Mouse (Mus musculus) lung, embryonic 15.5 days (tissue): ENCODE results near the gene Gabpb2. TPM values are rescaled to one million over a fixed set of nuclear protein-coding genes. Genes with fewer than 3 reads are reported as not detected.

Experiments used
- ATAC-seq: fragments of 200-750 bp; cut with Nextera tagmentation; 2 replicates; pipeline ENCODE4 v1.8.0; 2017; ENCODE audit warnings: moderate number of reproducible peaks, borderline replicate concordance; ENCODE audit not compliant: low FRiP score, low TSS enrichment; ENCODE audit errors: extremely low read depth
- H3K27ac ChIP-seq: fragments of 300-500 bp; sonication (generic); 2 replicates; pipeline ENCODE4 v1.5.1; 2015; ENCODE audit warnings: moderate library complexity, mild to moderate bottlenecking, inconsistent platforms
- H3K27me3 ChIP-seq: fragments of 300-500 bp; sonication (generic); 2 replicates; pipeline ENCODE4 v1.6.1; 2015; ENCODE audit warnings: inconsistent platforms
- H3K36me3 ChIP-seq: fragments of 300-500 bp; sonication (generic); 2 replicates; pipeline ENCODE4 v1.6.1; 2015; ENCODE audit warnings: inconsistent platforms
- H3K4me1 ChIP-seq: fragments of 300-500 bp; sonication (generic); 2 replicates; pipeline ENCODE4 v1.6.1; 2015; ENCODE audit warnings: inconsistent platforms
- H3K4me2 ChIP-seq: fragments of 300-500 bp; sonication (generic); 2 replicates; pipeline ENCODE4 v1.6.1; 2015; ENCODE audit warnings: inconsistent platforms, mild to moderate bottlenecking, moderate library complexity
- H3K4me3 ChIP-seq: fragments of 300-500 bp; sonication (generic); 2 replicates; pipeline ENCODE4 v1.5.1; 2015; ENCODE audit warnings: mild to moderate bottlenecking, inconsistent platforms
- H3K9ac ChIP-seq: fragments of 300-500 bp; sonication (generic); 2 replicates; pipeline ENCODE4 v1.6.1; 2015; ENCODE audit warnings: inconsistent platforms
- H3K9me3 ChIP-seq: fragments of 300-500 bp; sonication (generic); 2 replicates; pipeline ENCODE4 v1.6.1; 2016; ENCODE audit warnings: inconsistent platforms
- WGBS: fragments of 180-500 bp; shearing (Covaris S2); methylation state at CpG from one replicate; pipeline ENCODE4 v1.1.7; 2015; 5-methylcytosine and 5-hydroxymethylcytosine counted together
- polyA plus RNA-seq: library from polyadenylated mRNA; unstranded; fragments of >200 nt; fragmentation: Nextera tagmentation; extraction: Ambion mirVana; gene quantifications from 2 replicates; pipeline ENCODE4 v1.2.1, GENCODE M21; 2015

The Gabpb2 gene
- 9.9 and 11.2 TPM in 2 replicates for polyA plus RNA-seq

DNA sequence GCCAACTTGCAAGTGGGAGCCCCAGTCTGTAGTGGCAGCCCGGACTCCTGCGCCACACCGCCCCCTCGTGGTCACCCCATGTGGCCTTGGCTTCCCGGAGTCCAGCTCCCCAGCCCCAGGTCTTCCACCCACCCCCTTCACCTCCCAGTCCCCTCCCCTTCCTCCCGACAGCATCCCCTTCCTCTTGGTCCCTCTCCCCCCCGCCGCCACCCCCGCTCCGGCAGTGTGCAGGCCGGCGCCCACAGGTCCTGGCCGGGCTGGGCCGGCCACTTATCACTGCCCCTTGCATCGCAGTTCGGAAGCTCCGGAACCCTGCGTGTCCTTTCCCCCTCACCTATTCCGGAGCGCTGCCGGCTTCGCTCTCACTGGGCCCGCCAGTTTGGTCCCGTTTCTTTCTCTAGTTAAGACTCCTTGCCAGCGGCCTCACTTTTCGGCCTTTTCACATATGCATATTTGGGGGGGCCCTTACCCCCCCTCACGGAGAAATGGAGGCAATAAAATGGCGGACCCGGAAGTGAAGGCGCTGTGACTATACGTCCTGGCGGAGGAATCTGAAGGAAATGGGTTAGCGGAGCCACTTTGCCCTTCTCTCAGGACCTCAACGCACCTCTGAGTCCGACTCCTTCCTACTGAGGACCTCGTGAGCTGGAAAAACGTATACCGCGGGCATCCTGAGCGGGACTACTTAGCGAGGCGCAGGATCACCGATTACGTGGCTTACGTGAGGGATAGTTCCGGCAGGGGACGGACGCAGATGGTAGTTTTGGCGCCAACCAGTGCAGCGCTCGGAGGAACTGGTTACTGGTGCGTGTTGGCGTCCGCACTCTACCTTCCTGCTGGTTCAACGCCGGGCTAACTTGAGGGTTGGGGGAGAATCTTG lies at the start of gene Gabpb2:
TSS of gene Gabpb2 (minus strand) at position 662 of the 880 bp plus-strand sequence.
- peaks cover 30% of the 10 kb centered on the region for H3K36me3 ChIP-seq
- under 1% methylated on average over 56 of the region's 56 CpGs for WGBS
- ATAC-seq, result peak; percentile 94
- peak within 1 kb of the TSS; percentile 98 for H3K27ac ChIP-seq
- peak within 1 kb of the TSS; percentile 63 for H3K4me2 ChIP-seq
- no peaks in the 10 kb centered on the region for H3K27me3 ChIP-seq
- peak within 1 kb of the TSS; percentile 73 for H3K9ac ChIP-seq
- peak within 1 kb of the TSS; percentile 63 for H3K4me3 ChIP-seq
- H3K4me1 ChIP-seq, result peaks cover 16% of the 10 kb centered on the region
- no peaks in the 10 kb centered on the region for H3K9me3 ChIP-seq

DNA sequence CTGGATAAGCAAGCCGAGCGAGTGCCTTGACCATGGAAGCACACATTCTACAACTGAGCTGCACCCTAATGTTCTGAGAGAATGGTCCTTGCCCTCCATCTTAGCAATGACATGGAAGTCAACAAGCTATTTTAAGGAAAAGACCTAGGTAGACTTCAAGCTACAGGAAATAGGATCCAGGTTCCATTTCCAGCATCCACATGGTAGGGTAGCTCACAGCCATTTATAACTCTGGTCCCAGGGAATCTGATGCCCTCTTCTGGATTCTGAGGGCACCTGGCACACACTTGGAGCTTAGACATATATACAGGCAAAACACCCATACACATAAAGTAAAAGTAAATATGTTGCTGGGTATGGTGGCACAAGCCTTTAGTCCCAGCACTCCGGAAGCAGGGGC lies 48.3 kb upstream of the Gabpb2 start:
- Histone ChIP-seq H3K27me3 (no peaks in the 10 kb centered on the region), H3K4me2 (no peak overlapping the region), H3K27ac (no peak overlapping the region), H3K4me3 (no peak overlapping the region), H3K36me3 (peaks cover 42% of the 10 kb centered on the region), H3K9ac (no peak overlapping the region), H3K9me3 (no peaks in the 10 kb centered on the region), H3K4me1 (no peaks in the 10 kb centered on the region)
- WGBS, result 91% methylated on average over 3 of the region's 3 CpGs
- no peak for ATAC-seq

DNA sequence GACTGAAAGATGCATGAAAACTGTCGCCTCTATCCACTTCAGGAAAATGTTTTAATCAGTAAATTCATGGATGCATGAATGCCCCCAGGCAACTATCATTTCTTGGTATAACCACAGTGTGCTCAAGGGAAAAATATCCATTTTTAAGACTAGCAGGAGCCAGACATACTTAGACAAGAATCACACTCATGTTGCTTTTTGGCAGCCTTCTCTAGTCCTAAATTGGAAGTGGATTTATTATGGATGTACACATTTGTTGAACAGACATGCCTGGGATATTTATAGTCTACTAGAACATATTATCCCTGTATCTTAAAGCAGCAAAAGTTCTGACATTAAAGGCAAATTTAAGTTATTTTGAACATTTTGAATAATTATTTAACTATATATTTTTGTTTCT lies 47.0 kb upstream of the Gabpb2 start:
- Histone ChIP-seq H3K27me3 (no peaks in the 10 kb centered on the region), H3K4me3 (no peak overlapping the region), H3K27ac (no peak overlapping the region), H3K36me3 (peaks cover 50% of the 10 kb centered on the region), H3K9ac (no peak overlapping the region), H3K4me2 (no peak overlapping the region), H3K4me1 (no peaks in the 10 kb centered on the region), H3K9me3 (no peaks in the 10 kb centered on the region)
- 83% methylated on average over 1 of the region's 1 CpGs for WGBS
- ATAC-seq, result no peak

DNA sequence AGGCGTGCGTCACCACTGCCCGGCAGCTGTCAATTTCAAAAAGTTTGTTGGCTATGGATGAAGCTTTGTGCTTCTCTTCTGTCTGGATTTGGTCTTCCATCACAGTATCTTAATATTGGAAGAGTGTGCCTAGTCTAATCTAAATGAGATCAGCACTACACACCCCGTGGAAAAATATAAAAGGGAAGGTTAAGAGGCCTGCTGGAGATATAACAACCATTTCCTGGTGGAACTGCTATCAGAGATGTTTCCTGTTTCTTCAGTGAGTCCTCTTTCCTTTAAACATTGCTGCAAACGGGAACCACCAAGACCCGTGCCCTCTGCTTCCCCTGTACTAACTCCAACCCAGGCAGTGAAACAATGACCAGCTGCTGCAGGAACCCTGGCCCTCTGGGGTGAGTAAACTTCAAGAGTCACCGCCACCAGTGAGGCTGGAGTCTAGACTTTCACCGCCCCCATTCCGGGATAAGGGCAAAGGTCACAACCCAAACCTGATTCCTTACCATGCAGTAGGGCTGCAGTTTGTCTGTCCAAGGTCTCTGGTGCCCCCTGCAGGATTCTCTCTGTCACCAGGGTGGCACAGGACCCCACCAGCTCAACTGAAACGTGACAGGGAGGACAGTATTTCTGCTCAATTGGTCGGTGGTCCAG lies 45.5 kb upstream of the Gabpb2 start:
- no peaks in the 10 kb centered on the region for H3K27me3 ChIP-seq
- no peak for ATAC-seq
- no peaks in the 10 kb centered on the region for H3K4me1 ChIP-seq
- H3K4me3 ChIP-seq, result no peak overlapping the region
- H3K9me3 ChIP-seq, result no peaks in the 10 kb centered on the region
- no peak overlapping the region for H3K4me2 ChIP-seq
- WGBS, result 40% methylated on average over 11 of the region's 11 CpGs
- no peak overlapping the region for H3K9ac ChIP-seq
- no peak overlapping the region for H3K27ac ChIP-seq
- peaks cover 60% of the 10 kb centered on the region for H3K36me3 ChIP-seq

DNA sequence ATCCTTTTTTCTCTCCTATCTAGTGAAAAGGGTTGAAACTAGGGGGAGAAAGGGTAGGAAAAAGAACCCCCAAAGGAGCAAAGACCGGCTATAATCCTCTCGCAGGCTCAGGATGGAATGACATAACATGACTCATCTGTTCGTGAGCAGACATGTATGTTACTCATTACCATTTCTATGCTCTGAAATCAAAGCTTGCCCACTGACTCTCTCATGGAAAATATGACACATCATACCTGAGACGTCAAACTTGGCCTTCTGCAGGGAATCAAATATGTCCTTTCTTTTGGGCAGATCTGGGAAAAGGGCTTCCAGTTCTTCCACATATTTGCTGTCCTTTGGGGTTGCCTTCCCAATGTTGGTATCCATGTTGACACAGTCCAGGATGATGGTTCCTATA lies 44.3 kb upstream of the Gabpb2 start:
- Histone ChIP-seq H3K4me1 (no peaks in the 10 kb centered on the region), H3K9ac (no peak overlapping the region), H3K27me3 (no peaks in the 10 kb centered on the region), H3K27ac (no peak overlapping the region), H3K9me3 (no peaks in the 10 kb centered on the region), H3K36me3 (peaks cover 61% of the 10 kb centered on the region), H3K4me2 (no peak overlapping the region), H3K4me3 (no peak overlapping the region)
- WGBS, result 88% methylated on average over 4 of the region's 4 CpGs
- no peak for ATAC-seq

DNA sequence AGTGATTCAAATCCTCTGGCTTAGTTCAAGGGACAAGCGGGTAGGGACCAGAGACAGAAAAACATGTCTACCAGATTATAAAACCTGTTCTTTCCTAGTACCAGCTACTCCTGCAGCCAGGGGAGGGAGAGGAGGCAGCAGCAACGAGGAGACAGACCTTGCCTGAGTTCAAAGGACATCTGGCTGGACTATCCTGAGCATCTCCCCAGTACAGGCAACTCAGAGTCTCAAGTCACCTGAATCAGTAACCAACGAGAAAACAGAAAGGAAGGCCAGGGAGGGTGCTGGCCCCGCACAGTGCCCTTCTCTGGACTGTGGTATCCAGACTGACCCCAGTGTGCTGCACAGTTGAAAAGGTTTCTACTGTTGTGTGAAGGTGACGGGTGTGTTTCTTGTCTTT lies 39.2 kb upstream of the Gabpb2 start:
- Histone ChIP-seq H3K9ac (no peak overlapping the region), H3K4me3 (no peak overlapping the region), H3K27me3 (no peaks in the 10 kb centered on the region), H3K27ac (no peak overlapping the region), H3K9me3 (no peaks in the 10 kb centered on the region), H3K4me2 (no peak overlapping the region), H3K4me1 (no peaks in the 10 kb centered on the region), H3K36me3 (peaks cover 59% of the 10 kb centered on the region)
- ATAC-seq, result no peak
- 83% methylated on average over 5 of the region's 5 CpGs for WGBS

DNA sequence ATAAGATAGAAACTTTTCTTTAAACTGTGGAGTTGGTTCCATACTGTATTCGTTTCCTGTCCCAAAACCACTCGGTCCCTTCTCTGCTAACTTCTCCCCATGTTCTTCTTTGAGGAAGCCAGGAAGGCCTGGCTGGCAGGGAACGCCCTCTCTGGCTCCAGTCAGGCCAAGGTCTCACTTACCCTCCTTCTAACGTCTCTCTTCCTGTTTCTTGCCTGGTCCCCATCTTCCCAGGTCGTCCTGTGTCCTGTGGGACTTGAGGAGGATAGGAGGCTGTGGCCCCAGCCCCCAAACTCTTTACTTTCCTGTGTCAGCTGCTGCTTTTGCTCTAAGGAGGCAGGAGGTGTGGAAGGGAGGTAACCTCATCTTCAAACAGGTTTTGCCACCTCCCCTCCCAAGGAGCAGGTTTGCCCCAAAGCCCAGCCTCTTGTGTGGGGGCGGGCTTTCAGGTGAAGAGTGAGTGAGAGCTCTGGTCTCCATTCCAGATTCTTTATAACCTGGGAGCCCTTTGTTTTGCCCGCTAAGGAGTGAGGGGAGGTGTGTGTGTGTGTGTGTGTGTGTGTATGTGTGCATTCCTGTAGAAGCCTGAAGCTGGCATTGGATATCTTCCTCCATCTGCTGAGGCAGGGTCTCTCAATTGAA lies 33.2 kb upstream of the Gabpb2 start, which contains the start of gene Bnipl:
TSS of gene Bnipl (minus strand) at position 411 of the 642 bp plus-strand sequence.
- WGBS, result 24% methylated on average over 7 of the region's 7 CpGs
- peak; percentile 60 for ATAC-seq
- peak within 1 kb of the TSS; percentile 63 for H3K27ac ChIP-seq
- H3K27me3 ChIP-seq, result no peaks in the 10 kb centered on the region
- H3K36me3 ChIP-seq, result peaks cover 14% of the 10 kb centered on the region
- H3K4me3 ChIP-seq, result peak within 1 kb of the TSS; percentile 19; the same call in 1 of the 2 replicates
- H3K4me2 ChIP-seq, result peak within 1 kb of the TSS; percentile 33
- H3K9ac ChIP-seq, result no peak within 1 kb of the TSS
- 0 out of 2 replicates have a peak, but pooled peaks cover 13% of the 10 kb centered on the region for H3K4me1 ChIP-seq
- H3K9me3 ChIP-seq, result no peaks in the 10 kb centered on the region

DNA sequence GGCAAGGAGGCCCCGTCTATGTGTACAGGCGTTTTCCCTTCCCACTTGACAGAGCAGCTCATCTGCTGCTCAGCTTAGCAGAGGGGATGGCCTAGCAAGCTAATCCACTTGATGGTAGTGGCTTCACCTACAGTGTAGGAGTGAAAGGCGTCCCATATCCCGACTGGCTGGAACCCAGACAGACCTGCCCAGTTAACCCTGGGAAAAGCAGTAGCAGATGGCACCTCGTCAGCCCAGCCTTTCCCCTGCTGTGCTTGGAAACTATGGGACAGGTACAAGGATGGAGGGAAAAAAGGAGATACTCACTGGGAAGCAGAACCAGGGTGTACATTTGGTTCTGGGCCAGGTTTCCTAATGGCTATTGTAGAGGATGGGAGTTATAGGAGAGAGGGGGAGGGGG lies 32.6 kb upstream of the Gabpb2 start:
- ATAC-seq, result no peak
- Histone ChIP-seq H3K4me1 (0 out of 2 replicates have a peak, but pooled peaks cover 13% of the 10 kb centered on the region), H3K9ac (no peak overlapping the region), H3K27ac (peak overlapping the region; percentile 63), H3K9me3 (no peaks in the 10 kb centered on the region), H3K36me3 (peaks cover 8% of the 10 kb centered on the region), H3K27me3 (no peaks in the 10 kb centered on the region), H3K4me2 (peak overlapping the region; percentile 33), H3K4me3 (no peak overlapping the region)
- 55% methylated on average over 5 of the region's 5 CpGs for WGBS

DNA sequence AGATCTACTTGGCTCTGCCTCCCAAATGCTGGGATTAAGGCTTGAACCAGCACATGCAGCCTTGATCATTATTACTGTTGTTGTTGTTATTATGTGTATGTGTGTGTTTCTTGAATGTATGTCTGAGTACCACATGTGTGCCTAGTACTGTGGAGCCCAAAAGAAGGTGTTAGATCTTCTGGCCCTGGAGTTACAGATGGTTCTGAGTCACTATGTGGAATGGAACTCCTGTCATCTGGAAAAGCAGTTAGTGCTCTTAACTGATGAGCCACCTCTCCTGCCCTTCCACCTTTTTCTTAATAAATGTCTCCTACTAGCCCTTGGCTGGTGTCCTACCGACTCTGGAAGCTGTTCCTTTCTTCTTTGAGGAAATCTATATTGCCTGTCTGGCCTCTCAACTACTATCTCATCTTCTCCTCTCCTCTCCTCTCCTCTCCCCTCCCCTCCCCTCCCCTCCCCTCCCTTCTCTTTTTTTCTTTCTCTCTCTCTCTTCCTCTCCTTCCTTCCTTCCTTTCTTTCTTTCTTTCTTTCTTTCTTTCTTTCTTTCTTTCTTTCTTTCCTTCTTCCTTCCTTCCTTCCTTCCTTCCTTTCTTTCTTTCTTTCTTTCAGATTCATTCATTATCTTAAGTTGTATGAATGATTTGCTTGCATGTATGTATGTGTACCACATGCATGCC lies 30.1 kb upstream of the Gabpb2 start:
- Histone ChIP-seq H3K4me1 (0 out of 2 replicates have a peak, but pooled peaks cover 13% of the 10 kb centered on the region), H3K36me3 (no peaks in the 10 kb centered on the region), H3K9me3 (no peaks in the 10 kb centered on the region), H3K4me3 (no peak overlapping the region), H3K27me3 (no peaks in the 10 kb centered on the region), H3K9ac (no peak overlapping the region), H3K4me2 (no peak overlapping the region), H3K27ac (no peak overlapping the region)
- ATAC-seq, result no peak
- 45% methylated on average over 1 of the region's 1 CpGs for WGBS

DNA sequence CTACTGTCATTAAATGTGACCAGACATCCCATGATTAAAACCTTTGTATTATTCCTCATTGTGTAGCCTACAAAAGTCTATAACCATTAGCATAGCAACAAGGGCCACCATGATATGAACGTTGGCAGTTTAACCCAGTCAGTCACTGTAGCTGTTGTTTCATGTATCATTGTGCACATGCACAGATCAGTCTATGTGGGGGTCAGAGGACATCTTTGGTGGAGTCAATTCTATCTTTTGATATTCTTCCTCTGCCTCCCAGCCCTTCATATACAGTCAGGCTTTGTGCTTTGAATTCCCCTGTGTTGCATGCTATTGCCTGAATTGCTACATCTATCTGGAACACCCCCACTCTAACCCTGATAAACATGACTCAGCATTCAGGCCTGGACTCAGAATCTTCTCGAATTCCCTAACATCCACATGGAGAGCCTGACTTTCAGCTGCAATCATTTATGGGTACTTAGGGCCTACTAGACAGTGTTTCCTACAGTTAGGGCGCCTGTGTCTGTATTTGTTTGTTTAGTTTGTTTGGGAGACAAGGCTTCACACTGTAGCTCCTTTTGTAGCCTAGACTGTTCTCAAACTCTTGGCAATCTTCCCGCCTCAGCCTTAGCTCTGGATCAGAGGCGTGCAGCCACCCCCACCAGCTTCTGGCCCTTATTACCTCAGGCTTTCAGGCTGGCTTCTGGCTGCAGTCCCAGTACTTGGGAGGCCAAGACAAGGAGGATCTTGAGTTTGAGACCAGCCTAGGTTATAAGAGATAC lies 28.9 kb upstream of the Gabpb2 start:
- Histone ChIP-seq H3K4me3 (no peak overlapping the region), H3K4me1 (0 out of 2 replicates have a peak, but pooled peaks cover 13% of the 10 kb centered on the region), H3K9me3 (no peaks in the 10 kb centered on the region), H3K27ac (no peak overlapping the region), H3K9ac (no peak overlapping the region), H3K27me3 (no peaks in the 10 kb centered on the region), H3K36me3 (no peaks in the 10 kb centered on the region), H3K4me2 (no peak overlapping the region)
- ATAC-seq, result peak; percentile 39; the same call in 1 of the 2 replicates
- WGBS, result 70% methylated on average over 5 of the region's 5 CpGs

DNA sequence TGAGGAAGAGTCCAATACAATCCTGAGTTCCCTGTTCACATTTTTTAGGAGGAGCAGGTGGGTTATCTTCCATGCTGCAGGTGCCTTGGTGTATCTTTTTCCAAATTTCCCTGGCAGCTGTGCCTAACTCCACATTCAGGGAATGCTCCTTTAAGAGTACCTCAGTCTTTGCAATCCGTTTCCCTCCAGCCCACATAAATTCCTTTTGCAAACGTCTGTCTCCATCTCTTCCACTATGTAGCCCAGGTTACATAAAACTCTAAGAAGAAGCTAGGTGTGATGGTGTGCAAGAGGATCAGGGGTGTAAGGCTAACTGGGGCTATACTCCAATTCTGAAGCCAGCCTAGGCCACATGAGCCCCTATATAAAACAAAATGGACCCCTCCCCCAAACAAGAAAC lies 25.4 kb upstream of the Gabpb2 start:
- Histone ChIP-seq H3K4me1 (peaks cover 9% of the 10 kb centered on the region; the same call in 1 of the 2 replicates), H3K27ac (no peak overlapping the region), H3K27me3 (no peaks in the 10 kb centered on the region), H3K9ac (no peak overlapping the region), H3K4me3 (no peak overlapping the region), H3K4me2 (no peak overlapping the region), H3K36me3 (peaks cover 5% of the 10 kb centered on the region; the same call in 1 of the 2 replicates), H3K9me3 (no peaks in the 10 kb centered on the region)
- 75% methylated on average over 2 of the region's 2 CpGs for WGBS
- ATAC-seq, result no peak
